Mouse (Mus musculus) gonadal fat pad, adult 2 months (tissue): ENCODE measurements around the gene Arhgap10. TPM values are rescaled to one million over a fixed set of nuclear protein-coding genes. Genes with fewer than 3 reads are reported as not detected.

ENCODE experiments used
- DNase-seq: peaks from one replicate; pipeline ENCODE4 v3.0.0-alpha.2; 2012; ENCODE audit warnings: low read depth
- polyA plus RNA-seq: library from polyadenylated mRNA; depleted of rRNA; stranded (reverse); fragments of >200 nt; gene quantifications from 2 replicates; pipeline ENCODE4 v1.2.3, GENCODE M21; 2012

The Arhgap10 gene
- polyA plus RNA-seq, 1 experiment = 7.6 TPM

DNA sequence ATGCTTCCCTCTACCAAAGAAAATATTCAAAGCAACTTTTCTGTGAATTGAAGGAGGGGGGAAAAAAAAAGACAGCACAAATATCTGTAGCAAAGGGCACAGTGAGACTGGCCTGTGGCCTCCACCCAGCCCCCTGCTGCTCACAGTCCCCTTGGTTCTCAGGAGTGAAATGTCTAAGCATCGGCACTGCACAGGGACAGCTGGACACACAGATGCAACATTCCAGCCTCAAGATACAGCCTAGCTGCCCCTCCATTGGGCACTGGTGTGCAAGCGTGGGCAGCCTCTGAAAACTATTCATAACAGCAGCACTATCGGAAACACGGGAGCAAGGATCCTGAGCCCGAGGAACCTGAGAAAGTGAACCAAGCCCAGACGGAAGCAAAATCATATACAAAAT lies 113.7 kb downstream of the Arhgap10 start:
- DNase-seq = no peak

- DNase-seq = no peak
Measured at GRCm38 (mm10) chr8:77401934-77402333, 115.8 kb downstream of the Arhgap10 start.

DNA sequence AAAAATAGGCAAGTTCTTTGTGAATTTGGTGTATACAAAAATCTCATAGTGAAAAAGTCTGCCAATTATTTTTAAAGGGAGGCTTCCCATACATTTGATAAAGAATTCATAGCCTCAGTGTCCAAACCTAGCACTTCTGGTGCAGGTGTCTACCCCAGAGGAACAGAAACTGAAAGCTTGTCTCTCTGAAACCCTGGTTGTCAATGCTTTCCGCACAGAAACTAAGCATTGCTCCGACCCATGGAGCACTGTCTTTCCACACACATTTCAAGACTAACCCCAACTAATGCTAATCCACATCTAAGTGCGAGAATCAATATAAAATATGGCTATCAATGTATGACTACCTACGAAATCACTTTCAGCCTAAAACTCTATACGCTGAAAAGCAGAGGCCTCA lies 116.6 kb downstream of the Arhgap10 start:
- DNase-seq = no peak

DNA sequence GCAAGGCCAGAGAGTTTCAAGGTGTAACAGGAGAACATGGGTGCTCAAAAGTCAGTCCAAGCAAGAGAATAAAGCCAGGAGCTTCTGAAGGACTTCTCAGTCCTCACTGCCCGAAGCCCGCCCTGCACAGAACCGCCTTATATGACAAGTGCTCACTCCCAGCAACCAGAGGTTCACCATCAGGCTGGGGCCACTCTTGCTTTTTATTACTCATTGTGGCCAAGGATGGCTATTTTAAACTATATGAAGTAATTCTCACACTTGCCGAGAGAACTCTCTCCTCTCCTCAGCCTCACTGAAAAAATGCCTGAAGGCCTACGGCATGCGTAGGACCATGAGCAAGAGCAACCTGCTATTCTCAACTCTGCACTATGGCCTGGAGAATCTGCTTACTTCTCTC lies 133.7 kb downstream of the Arhgap10 start:
- DNase-seq = no peak

GRCm38 (mm10) chr8:77383671-77384070 lies 134.1 kb downstream of the Arhgap10 start:
- no peak for DNase-seq

- DNase-seq = no peak
Measured at GRCm38 (mm10) chr8:77380844-77381243, 136.9 kb downstream of the Arhgap10 start.

DNA sequence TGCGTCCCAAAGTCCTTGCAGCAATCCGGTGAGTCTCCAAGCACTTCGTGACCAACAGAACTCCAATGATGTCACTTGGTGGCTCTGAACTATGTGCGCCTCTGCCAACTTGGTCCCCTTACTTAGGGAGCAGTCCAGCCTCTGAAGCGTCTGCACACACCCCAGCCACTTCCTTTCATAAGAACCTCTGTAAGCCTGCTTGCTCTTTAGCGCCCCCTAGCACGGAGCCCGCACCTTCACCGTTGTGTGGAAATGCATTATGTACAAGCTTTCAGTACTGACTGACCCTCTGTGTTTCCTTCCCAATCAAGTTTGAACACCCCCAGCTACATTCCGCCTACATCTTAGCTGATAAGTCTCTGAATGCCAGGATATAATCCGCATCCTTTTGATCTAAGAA lies 138.5 kb downstream of the Arhgap10 start:
- DNase-seq = no peak

GRCm38 (mm10) chr8:77376451-77376853 lies 141.3 kb downstream of the Arhgap10 start:
- DNase-seq = peak; percentile 47

- no peak for DNase-seq
Measured at GRCm38 (mm10) chr8:77375999-77376398, 141.8 kb downstream of the Arhgap10 start.

- DNase-seq = no peak
Measured at GRCm38 (mm10) chr8:77371006-77371405, 146.7 kb downstream of the Arhgap10 start.

DNA sequence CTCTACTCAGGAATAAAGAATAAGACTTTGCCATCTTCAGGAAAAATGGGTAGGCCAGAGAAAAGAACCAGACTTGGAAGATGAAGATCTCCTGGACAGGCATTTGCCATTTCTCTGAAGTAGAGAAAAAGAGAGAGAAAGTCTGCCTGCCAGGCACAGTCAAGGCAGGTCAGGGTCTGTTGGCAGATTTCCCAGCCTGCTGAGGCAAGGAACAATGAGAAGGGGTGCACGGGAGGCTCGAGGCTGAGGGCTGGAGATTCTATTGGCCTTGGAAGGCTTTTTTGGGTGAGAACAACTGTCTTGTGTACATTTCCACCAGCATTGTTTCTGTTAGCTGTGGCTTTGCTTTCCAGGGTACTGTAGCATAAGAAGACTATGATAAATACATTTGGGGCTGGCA lies 147.4 kb downstream of the Arhgap10 start:
- no peak for DNase-seq

GRCm38 (mm10) chr8:77369671-77370070 lies 148.1 kb downstream of the Arhgap10 start:
- no peak for DNase-seq

GRCm38 (mm10) chr8:77367091-77367490 lies 150.7 kb downstream of the Arhgap10 start:
- no peak for DNase-seq

DNA sequence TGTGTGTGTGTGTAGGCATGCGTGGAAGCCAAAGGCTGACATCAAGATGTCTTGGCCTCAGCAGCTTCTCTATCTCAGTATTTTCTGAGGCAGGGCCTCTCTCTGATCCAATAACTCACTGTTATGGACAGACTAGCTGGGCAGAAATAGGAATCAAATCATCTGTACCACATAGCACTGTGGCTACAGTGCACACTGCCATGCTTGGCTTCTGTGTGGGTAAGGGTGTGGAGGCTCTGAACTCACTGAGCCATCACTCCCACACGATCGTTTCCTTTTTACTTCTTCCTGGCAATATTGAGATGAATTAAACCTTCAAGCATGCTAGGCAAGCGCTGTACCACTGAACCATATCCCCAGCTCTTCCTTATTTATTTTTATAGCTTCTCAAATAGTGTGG lies 151.3 kb downstream of the Arhgap10 start:
- no peak for DNase-seq

- no peak for DNase-seq
Measured at GRCm38 (mm10) chr8:77365990-77366389, 151.8 kb downstream of the Arhgap10 start.

DNA sequence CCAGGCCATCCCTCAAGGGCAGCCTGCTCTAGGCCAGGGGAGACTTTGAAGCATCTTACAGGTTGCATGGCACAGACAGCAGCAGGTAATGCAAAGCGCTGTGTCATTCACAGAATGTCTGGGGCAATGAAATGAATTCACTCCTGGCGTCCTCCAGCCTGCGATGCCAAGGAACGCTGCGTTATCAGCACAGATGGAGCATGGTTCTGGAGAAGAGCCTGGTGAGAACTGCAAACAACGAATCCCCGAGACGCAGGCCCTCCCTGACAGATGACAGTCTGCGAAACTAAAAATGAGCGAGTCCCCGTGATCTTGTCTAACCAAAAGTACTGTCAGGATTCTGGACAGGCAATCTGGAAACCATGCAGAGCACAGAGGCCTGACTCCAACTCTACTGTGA lies 153.3 kb downstream of the Arhgap10 start:
- no peak for DNase-seq

DNA sequence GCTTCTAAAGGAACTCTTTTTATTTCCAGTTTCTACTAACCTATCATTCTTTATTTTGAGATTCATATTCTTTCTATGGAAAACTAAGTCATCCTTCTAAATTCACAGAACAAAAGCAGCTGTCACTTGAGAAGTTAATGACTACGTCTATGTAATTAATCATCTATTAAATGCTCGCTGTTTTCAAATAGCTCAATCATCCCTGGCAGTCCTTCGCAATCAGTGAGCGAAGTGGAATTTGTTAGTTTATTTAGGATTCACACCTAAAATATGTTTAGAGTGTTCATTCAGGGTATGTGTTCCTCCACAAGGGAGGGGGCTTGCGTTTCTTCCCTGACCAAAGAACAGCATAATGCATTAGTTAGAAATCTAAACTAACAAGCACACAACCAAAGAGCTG lies 156.9 kb downstream of the Arhgap10 start:
- DNase-seq = no peak

DNA sequence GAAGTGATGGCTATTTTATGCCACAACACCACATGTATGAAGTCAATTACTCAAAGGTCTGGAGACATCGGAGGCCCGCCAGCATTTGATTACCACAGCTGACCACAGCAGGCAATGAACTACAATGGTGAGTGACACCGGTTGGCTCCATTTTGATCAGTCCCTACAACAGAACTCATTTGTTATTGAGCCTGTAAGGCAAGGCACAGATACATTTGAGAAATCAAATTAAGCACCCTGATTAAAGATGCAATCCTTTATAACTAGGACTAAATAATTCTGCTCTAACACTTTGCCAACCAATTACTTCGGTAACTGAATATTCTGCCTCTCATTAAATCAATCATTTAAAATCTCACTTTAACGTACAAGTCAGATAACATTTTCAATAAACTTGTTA lies 157.3 kb downstream of the Arhgap10 start:
- DNase-seq = no peak

GRCm38 (mm10) chr8:77357126-77357525 lies 160.6 kb downstream of the Arhgap10 start:
- DNase-seq = no peak

DNA sequence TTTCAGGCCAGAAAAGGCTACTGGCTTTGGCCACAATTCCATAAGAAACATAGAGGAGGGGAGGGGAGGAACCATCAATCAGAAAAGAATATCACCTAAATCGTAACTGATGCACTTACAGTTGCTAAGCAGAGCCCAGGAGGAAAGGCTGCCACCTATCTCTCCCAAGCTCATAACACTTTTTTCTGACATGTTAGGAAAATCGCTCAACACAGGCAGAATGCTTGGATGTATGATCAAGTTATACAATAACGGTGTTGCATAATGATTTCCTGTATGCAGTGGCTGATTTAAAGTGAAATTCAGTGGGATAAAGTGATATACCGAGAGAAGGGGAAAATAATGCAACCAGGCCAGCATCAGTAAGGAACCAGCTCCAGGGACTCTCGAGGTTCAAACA lies 162.4 kb downstream of the Arhgap10 start:
- no peak for DNase-seq

DNA sequence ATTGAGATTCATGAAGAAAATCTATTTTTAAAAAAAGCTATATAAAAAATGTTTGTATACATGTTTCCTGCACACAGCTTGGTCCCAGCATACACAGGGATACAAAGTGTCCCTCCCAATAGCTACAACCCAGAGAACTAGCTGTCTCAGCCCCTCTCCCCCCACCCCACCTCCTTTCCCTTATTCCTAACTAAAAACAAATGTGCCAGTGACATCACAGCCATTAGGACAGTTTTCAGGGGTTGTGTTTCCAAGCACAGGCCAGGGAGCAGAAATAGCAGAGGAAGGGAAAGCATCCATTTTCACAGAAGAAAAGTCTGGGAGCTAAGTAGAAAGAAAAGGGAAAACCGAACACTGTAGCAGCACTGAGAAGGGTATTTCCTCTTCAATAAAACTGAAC lies 163.6 kb downstream of the Arhgap10 start:
- DNase-seq = no peak

DNA sequence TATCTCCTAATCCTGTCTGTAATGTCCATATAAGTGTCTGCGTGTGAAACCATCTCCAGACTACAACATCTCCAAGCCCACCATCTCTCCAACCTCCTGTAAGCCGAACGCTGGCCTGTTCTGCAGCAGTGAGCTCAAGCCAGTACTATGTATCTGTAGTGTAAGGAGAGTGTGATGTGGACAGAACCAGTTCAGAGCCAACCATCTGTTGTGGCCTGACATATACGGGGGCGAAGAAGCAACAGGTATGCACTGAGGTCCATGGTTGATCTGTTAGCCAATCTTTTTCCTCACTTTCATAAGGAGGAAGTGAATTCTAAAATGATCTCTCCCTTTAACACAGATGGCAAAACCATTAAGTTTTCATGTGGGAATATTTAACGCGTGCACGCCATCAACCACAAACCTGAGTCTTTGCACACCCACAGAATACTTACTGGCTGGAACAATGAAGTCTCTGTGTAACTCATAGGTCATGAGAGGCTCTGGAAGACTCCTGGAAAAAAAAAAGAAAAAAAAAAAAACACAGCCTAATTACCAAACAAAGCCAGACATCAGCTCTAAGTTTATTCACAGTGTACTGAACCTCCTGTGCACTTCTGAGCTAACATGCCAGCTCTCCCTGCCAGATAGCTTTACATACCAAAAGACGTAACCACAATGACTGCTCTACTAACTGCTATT lies 166.4 kb downstream of the Arhgap10 start:
- peak; percentile 19 for DNase-seq

DNA sequence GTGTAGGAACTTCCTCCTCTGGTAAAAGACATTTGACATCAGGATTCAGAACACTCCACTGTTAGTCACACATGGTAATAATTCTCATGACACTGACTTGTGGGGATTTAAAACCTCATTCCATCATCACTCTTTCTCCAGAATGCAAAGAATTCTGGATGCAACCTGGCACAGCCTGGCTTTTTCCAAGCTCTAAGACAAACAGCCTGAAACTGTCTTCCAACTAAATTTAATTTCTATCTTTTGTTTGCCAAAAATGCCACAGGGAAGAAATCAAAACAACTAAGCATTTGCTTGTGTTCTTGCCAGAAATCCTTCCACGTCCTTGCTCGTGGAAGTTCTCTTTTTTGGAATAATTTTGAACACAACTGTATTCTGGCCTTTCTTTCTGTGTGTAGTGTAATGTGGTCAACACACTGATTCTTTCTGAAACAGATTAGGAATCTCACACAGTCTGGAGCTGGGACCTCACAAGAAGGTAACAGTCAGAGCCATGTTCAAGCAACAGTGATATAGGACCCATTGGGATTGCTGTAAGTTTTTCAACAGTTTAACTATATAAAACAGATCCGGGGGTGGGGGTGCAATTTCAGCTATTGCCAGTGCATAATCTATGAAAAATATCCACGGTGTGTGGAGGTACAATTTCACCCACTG lies 167.5 kb downstream of the Arhgap10 start:
- DNase-seq = no peak

DNA sequence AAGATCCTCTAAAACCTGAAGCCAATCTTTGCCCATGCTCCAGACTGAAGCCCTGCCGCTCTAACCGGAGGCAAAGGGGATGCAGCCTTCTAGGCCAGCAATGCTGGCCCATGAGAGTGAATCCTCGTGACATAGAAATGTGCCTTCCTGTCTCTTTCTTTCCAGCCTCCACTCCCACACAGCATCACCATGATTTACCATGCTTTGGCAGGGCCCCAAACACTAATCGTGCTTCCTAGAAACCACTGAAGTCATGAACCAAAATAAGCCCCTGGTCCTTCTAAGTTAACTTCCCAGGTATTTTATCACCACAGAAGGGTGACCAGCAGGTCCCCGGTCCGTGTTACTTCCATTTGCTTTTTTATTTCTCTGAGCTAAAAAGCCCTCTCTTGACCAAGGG lies 173.8 kb downstream of the Arhgap10 start:
- no peak for DNase-seq
